Mouse (Mus musculus) myocyte (in vitro differentiated cells): Measurements from ENCODE around the gene Pou2f2.

Source experiments
- E2F4 ChIP-seq: IDR thresholded peaks from one replicate; pipeline ENCODE4 v1.6.1; 2011; ENCODE audit warnings: mild to moderate bottlenecking, control low read depth, moderate library complexity; ENCODE audit not compliant: insufficient read depth
- POLR2A ChIP-seq: IDR thresholded peaks from one replicate; pipeline ENCODE4 v1.6.1; 2011; ENCODE audit warnings: low read depth, mild to moderate bottlenecking, control low read depth, moderate library complexity; ENCODE audit not compliant: insufficient read length
- TCF12 ChIP-seq: IDR thresholded peaks from one replicate; pipeline ENCODE4 v1.6.1; 2011; ENCODE audit warnings: mild to moderate bottlenecking, control low read depth; ENCODE audit not compliant: poor library complexity, insufficient read depth, severe bottlenecking
- TCF3 ChIP-seq: IDR thresholded peaks from one replicate; pipeline ENCODE4 v1.6.1; 2011; ENCODE audit warnings: low read depth, control low read depth; ENCODE audit not compliant: insufficient read length
- USF1 ChIP-seq: IDR thresholded peaks from one replicate; pipeline ENCODE4 v1.6.1; 2011; ENCODE audit warnings: low read depth, mild to moderate bottlenecking, control low read depth, moderate library complexity

DNA sequence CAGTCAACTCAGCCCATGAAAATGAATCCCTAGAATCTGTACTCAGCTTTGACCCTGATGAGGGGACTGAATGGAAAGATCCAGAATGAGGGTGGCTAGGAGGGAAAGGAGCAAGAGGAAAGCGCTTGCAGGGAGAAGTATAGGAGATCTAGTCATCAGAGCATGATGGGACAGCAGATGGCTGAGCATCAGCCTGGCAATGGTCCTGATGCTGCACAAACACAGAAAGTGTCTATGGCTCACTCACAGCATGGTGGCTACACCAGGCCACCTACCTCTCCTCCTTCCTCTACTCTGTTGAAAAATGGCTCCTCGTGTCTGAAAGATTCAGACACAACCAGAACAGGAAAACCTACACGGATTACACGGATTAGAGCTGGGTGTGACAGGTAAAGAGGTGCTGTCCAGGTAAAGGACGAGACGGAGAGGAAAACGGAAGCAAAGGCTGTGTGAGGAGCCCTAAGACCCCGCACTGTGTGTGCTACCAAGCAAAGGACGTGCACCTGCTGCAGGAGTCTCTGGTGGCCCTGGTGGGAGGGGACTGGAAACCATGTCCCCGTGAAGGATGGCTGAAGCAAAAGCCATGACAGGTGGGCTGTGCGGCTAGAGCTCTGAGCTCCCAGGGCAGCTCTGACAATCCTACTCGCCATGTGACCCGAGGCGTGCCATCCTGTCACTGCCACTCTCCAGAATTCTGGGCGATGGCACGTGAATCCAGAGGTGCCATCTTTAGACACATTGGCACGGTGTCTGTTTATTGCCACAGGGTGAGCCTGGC, 67.2 kb downstream of the Pou2f2 start:
- TF ChIP-seq POLR2A (no peak), USF1 (no peak), E2F4 (no peak), TCF12 (no peak), TCF3 (no peak)
